Mouse (Mus musculus) small intestine, adult 2 months (tissue): ENCODE measurements at regions not wholly inside any gene's neighbourhood (a gene's known extent, or its start where the extent isn't known, plus 50 kb on each side); places are given as distances from the start of the nearest gene placed in this dataset.

Experiments used
- H3K27ac ChIP-seq: fragments of 200-500 bp; 2 replicates; pipeline ENCODE4 v1.5.1; 2012; ENCODE audit warnings: low read depth, low read length, control low read depth, inconsistent platforms; ENCODE audit not compliant: insufficient read depth
- H3K27me3 ChIP-seq: fragments of 200-500 bp; 2 replicates; pipeline ENCODE4 v1.6.1; 2012; ENCODE audit warnings: mild to moderate bottlenecking, moderate library complexity, low read length, inconsistent platforms; ENCODE audit not compliant: control insufficient read depth, insufficient read depth
- H3K36me3 ChIP-seq: fragments of 200-500 bp; 2 replicates; pipeline ENCODE4 v1.6.1; 2012; ENCODE audit warnings: mild to moderate bottlenecking, low read length, control low read depth, inconsistent platforms; ENCODE audit not compliant: control insufficient read depth, insufficient read depth
- H3K4me1 ChIP-seq: fragments of 200-500 bp; 2 replicates; pipeline ENCODE4 v1.6.1; 2012; ENCODE audit warnings: low read length, inconsistent platforms, mixed read lengths; ENCODE audit not compliant: control insufficient read depth, insufficient read depth, insufficient read length
- H3K4me3 ChIP-seq: fragments of 200-500 bp; 2 replicates; pipeline ENCODE4 v1.5.1; 2012; ENCODE audit warnings: low read depth, mild to moderate bottlenecking, control low read depth, inconsistent platforms, low read length, moderate library complexity
- CTCF ChIP-seq: fragments of 200-500 bp; IDR thresholded peaks from 2 replicates; pipeline ENCODE4 v1.5.1; 2012; ENCODE audit warnings: low read depth, mild to moderate bottlenecking, control low read depth, inconsistent platforms, low read length, moderate library complexity, mixed read lengths; ENCODE audit not compliant: insufficient replicate concordance, insufficient read length; ENCODE audit errors: extremely low read depth
- POLR2A ChIP-seq: fragments of 200-500 bp; IDR thresholded peaks from 2 replicates; pipeline ENCODE4 v1.6.1; 2012; ENCODE audit warnings: low read depth, mild to moderate bottlenecking, control low read depth, inconsistent platforms, low read length, moderate library complexity
- WGBS: fragments of 180-500 bp; shearing (Covaris S2); methylation state at CpG from one replicate; pipeline ENCODE4 v1.1.7; 2018; 5-methylcytosine and 5-hydroxymethylcytosine counted together

DNA sequence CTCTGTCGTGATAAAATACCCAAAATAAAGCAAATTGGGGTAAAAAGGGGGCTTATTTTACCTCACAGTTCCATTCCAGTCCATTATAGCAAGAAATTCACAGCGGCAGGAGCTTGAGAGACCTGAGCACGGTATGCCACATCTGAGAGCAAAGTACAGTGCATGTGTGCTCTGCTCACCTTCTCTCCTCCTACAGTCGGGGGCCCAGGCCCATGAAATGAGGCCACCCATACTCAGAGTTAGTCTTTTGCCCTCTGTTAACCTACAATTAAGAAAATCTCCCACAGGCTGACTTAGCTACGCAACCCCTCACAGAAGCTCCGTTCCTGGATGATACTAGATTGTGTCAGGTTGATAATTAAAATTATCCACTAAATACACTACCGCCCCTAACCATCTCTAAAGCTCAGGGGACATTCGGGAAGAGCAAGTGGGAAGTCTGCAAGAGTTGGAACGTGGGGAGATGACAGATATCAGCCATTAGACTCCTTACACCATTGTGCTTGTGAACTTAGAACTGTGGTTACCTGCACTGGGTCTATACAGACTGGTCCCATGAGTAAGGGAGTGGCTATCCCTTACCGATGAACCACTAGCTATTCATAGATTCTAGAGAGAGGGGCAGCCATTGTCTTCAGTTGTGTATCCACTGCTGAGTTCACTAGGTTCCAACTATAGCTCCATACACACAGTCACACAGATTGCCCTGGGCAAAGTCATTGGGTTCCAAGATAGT lies 139.3 kb upstream of the Il12b start:
- WGBS: 61% methylated on average over 10 of the region's 10 CpGs
- no peaks in the 10 kb centered on the region for H3K4me1 ChIP-seq
- TF ChIP-seq POLR2A (no peak), CTCF (no peak)
- no peak overlapping the region for H3K27ac ChIP-seq
- H3K27me3 ChIP-seq: no peaks in the 10 kb centered on the region
- no peaks in the 10 kb centered on the region for H3K36me3 ChIP-seq
- no peak overlapping the region for H3K4me3 ChIP-seq

- H3K4me3 ChIP-seq: no peak overlapping the region
- WGBS: 73% methylated on average over 8 of the region's 8 CpGs
- no peak for TF ChIP-seq CTCF
- TF ChIP-seq POLR2A: no peak
These were observed 138.2 kb upstream of the Il12b start for GRCm38 (mm10) chr11:44261657-44262056.

GRCm38 (mm10) chr11:44262571-44262970 lies 137.3 kb upstream of the Il12b start:
- no peaks in the 10 kb centered on the region for H3K4me1 ChIP-seq
- H3K27ac ChIP-seq: no peak overlapping the region
- H3K27me3 ChIP-seq: no peaks in the 10 kb centered on the region
- no peaks in the 10 kb centered on the region for H3K36me3 ChIP-seq
- no peak for TF ChIP-seq CTCF
- no peak for TF ChIP-seq POLR2A
- 79% methylated on average over 3 of the region's 3 CpGs for WGBS
- no peak overlapping the region for H3K4me3 ChIP-seq

More at GRCm38 (mm10) chr11:44261657-44262056, 138.2 kb upstream of the Il12b start:
- H3K27me3 ChIP-seq: no peaks in the 10 kb centered on the region
- H3K36me3 ChIP-seq: no peaks in the 10 kb centered on the region
- no peak overlapping the region for H3K27ac ChIP-seq
- no peaks in the 10 kb centered on the region for H3K4me1 ChIP-seq

DNA sequence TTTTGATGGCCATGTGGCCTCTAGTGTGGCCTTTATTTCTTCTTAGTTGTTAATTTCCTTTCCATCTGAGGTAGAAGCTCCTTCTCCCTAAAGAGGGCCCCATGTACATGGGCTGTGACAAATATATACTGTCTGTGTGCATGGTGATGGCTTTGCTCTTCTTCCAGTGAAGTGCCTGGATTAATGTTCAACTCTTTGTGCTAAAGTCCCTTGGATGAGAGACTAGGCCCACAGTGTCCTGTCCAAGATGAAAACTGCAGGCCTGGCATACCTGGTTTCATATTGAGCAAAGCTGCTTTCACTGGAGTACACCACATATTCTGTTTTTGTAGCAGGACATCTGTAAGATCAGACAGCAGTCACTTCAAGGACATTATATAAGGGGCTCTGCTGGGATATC lies 127.6 kb upstream of the Il12b start:
- TF ChIP-seq CTCF (no peak), POLR2A (no peak)
- no peaks in the 10 kb centered on the region for H3K4me1 ChIP-seq
- no peak overlapping the region for H3K27ac ChIP-seq
- no peaks in the 10 kb centered on the region for H3K27me3 ChIP-seq
- no peaks in the 10 kb centered on the region for H3K36me3 ChIP-seq
- H3K4me3 ChIP-seq: no peak overlapping the region

- WGBS: 65% methylated on average over 7 of the region's 7 CpGs
- no peak overlapping the region for H3K4me3 ChIP-seq
- TF ChIP-seq CTCF (no peak), POLR2A (no peak)
These were observed 121.2 kb upstream of the Il12b start for GRCm38 (mm10) chr11:44278521-44279208.

GRCm38 (mm10) chr11:44285961-44286360 lies 113.9 kb upstream of the Il12b start:
- no peaks in the 10 kb centered on the region for H3K27me3 ChIP-seq
- no peak overlapping the region for H3K4me3 ChIP-seq
- 67% methylated on average over 2 of the region's 2 CpGs for WGBS
- TF ChIP-seq POLR2A (no peak), CTCF (no peak)
- H3K27ac ChIP-seq: no peak overlapping the region
- H3K4me1 ChIP-seq: no peaks in the 10 kb centered on the region
- H3K36me3 ChIP-seq: no peaks in the 10 kb centered on the region

More at GRCm38 (mm10) chr11:44278521-44279208, 121.2 kb upstream of the Il12b start:
- H3K27ac ChIP-seq: no peak overlapping the region
- no peaks in the 10 kb centered on the region for H3K4me1 ChIP-seq
- no peaks in the 10 kb centered on the region for H3K36me3 ChIP-seq
- no peaks in the 10 kb centered on the region for H3K27me3 ChIP-seq

- H3K27ac ChIP-seq: no peak overlapping the region
- no peaks in the 10 kb centered on the region for H3K27me3 ChIP-seq
- TF ChIP-seq POLR2A (no peak), CTCF (no peak)
- H3K4me1 ChIP-seq: no peaks in the 10 kb centered on the region
- no peaks in the 10 kb centered on the region for H3K36me3 ChIP-seq
- H3K4me3 ChIP-seq: no peak overlapping the region
- WGBS: 33% methylated on average over 1 of the region's 1 CpGs
These were observed 111.0 kb upstream of the Il12b start for GRCm38 (mm10) chr11:44288825-44289224.

- 80% methylated on average over 8 of the region's 8 CpGs for WGBS
- Histone ChIP-seq H3K36me3 (no peaks in the 10 kb centered on the region), H3K27me3 (no peaks in the 10 kb centered on the region), H3K27ac (no peak overlapping the region), H3K4me3 (no peak overlapping the region), H3K4me1 (no peaks in the 10 kb centered on the region)
- TF ChIP-seq POLR2A (no peak), CTCF (no peak)
These were observed 96.1 kb upstream of the Il12b start for GRCm38 (mm10) chr11:44303786-44304185.
